Mouse (Mus musculus): Measurements from ENCODE around the gene 4933411K16Rik.

DNA sequence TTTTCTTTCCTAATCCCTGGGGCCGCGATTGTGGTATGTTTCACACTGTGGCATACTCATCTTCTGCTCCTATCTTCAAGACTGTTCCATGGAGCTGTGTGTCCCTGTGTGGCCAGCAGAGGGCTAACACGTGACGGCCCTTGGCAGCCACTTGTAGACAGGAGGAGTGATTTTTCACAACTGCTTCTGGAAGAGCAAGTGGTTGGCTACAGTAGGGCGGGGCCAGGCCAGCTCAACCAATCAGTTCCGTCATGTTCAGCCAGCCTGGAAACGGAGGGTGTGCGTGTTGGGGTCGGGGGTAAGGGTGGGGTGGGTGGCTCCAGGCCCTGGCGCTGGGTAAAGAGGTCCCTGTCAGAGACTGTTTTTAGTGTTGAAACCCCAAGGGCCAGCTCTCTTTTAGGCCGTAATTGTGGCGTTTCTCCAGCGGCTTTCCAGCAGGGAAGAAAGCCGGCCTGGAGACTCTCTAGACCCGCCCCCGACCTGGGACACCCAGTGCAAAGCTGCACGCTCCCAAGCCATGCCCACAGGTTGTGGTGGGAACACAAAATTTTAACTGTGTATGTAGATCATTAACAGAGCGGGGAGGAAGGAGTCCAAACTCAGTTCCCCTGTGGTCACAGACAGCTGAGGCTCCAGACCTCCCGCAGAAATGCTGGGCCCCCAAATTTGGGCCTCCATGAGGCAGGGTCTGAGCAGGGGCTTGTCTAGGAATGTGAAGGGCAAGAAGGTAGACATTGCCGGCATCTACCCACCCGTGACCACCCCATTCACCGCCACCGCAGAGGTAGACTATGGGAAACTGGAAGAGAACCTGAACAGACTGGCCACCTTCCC, 6.6 kb upstream of the 4933411K16Rik start, which contains the start of gene Hoga1:
- TF ChIP-seq CTCF (conservative IDR thresholded peaks at IDR 0.05; ENCODE audit: insufficient read depth, insufficient read length, low read depth, low read length) (peak; percentile 97), POLR2A (IDR thresholded peaks at IDR 0.05; ENCODE audit: low read depth, low read length) (no peak)

Data from kidney, adult 2 months (tissue).